Mouse (Mus musculus) spleen, adult 2 months (tissue): ENCODE data around the gene Micu1. TPM values are rescaled to one million over a fixed set of nuclear protein-coding genes. Genes with fewer than 3 reads are reported as not detected.
A peak's percentile ranks its signal among the peaks of the same experiment; 100 is the strongest.
"Not testable (repeated sequence)": the region's sequence is repeated elsewhere in the genome, so short reads cannot be mapped to it uniquely, and the experiment has no call there.

Experiments
- DNase-seq, 2 experiments: peaks; one replicate each; pipeline versions ENCODE4 v3.0.0 to v3.0.0-alpha.2; 2012 to 2021; ENCODE audit warnings: low spot score in 2 of 2, low read depth in 1 of 2
- H3K27ac ChIP-seq: fragments of 200-500 bp; 2 replicates; pipeline ENCODE4 v1.5.1; 2012; ENCODE audit warnings: low read length, inconsistent platforms; ENCODE audit not compliant: insufficient read depth
- H3K27me3 ChIP-seq: fragments of 200-500 bp; 2 replicates; pipeline ENCODE4 v1.6.1; 2012; ENCODE audit warnings: mild to moderate bottlenecking, moderate library complexity, low read length, inconsistent platforms; ENCODE audit not compliant: control insufficient read depth, insufficient read depth
- H3K36me3 ChIP-seq: fragments of 200-500 bp; 2 replicates; pipeline ENCODE4 v1.6.1; 2012; ENCODE audit warnings: mild to moderate bottlenecking, low read length, inconsistent platforms; ENCODE audit not compliant: control insufficient read depth, insufficient read depth
- H3K4me1 ChIP-seq: fragments of 200-500 bp; 2 replicates; pipeline ENCODE4 v1.6.1; 2011; ENCODE audit warnings: inconsistent platforms; ENCODE audit not compliant: control insufficient read depth, insufficient read depth, insufficient read length
- H3K4me3 ChIP-seq: fragments of 200-500 bp; 2 replicates; pipeline ENCODE4 v1.5.1; 2011; ENCODE audit warnings: mild to moderate bottlenecking, inconsistent platforms; ENCODE audit not compliant: insufficient read depth, insufficient read length; ENCODE audit errors: extremely low read depth
- CTCF ChIP-seq: fragments of 200-500 bp; IDR thresholded peaks from 2 replicates; pipeline ENCODE4 v1.5.1; 2011; ENCODE audit warnings: mild to moderate bottlenecking, inconsistent platforms; ENCODE audit not compliant: insufficient read depth, insufficient read length, insufficient replicate concordance; ENCODE audit errors: extremely low read depth
- POLR2A ChIP-seq: fragments of 200-500 bp; IDR thresholded peaks from 2 replicates; pipeline ENCODE4 v1.6.1; 2011; ENCODE audit warnings: low read depth, low read length, inconsistent platforms
- WGBS: fragments of 180-500 bp; shearing (Covaris S2); methylation state at CpG from one replicate; pipeline ENCODE4 v1.1.7; 2018; 5-methylcytosine and 5-hydroxymethylcytosine counted together
- polyA plus RNA-seq: library from polyadenylated mRNA; depleted of rRNA; stranded (reverse); fragments of >200 nt; gene quantifications from 2 replicates; pipeline ENCODE4 v1.2.3, GENCODE M21; 2012

Gene Micu1
- polyA plus RNA-seq, 1 experiment, result 21.9 TPM

DNA sequence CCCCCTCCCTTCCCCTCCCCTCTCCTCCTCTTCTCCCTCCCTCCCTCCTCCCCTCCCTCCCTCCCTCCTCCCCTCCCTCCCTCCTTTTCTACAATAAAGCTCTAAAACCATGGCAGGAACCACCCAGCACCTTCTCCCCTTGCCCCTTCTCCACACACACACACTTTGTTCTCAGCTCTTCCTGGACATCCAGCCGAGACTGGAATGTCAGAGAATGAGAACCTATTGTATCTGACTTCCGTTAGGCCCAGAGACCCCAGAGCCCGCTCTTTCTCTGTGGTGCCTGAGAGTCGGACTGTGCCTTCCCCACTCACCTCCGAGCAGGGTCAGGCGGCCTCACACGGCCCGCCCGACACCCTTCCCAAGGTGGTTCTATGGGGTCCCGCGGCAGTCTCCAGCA lies 166.0 kb downstream of the Micu1 start:
- TF ChIP-seq POLR2A, result no peak
- no peak for TF ChIP-seq CTCF
- peaks cover 7% of the 10 kb centered on the region; the same call in 1 of the 2 replicates for H3K4me1 ChIP-seq
- H3K4me3 ChIP-seq, result no peak overlapping the region
- H3K27me3 ChIP-seq, result no peaks in the 10 kb centered on the region
- H3K36me3 ChIP-seq, result peaks cover under 1% of the 10 kb centered on the region; the same call in 1 of the 2 replicates
- no peak overlapping the region for H3K27ac ChIP-seq
- 90% methylated on average over 11 of the region's 11 CpGs for WGBS
- DNase-seq, result no peak

GRCm38 (mm10) chr10:59870038-59870437 lies 167.8 kb downstream of the Micu1 start:
- no peaks in the 10 kb centered on the region for H3K27me3 ChIP-seq
- H3K4me1 ChIP-seq, result peaks cover 2% of the 10 kb centered on the region; the same call in 1 of the 2 replicates
- no peak for TF ChIP-seq CTCF
- no peak for TF ChIP-seq POLR2A
- H3K4me3 ChIP-seq, result no peak overlapping the region
- H3K36me3 ChIP-seq, result no peaks in the 10 kb centered on the region
- no peak for DNase-seq
- WGBS, result 90% methylated on average over 6 of the region's 6 CpGs
- H3K27ac ChIP-seq, result no peak overlapping the region

DNA sequence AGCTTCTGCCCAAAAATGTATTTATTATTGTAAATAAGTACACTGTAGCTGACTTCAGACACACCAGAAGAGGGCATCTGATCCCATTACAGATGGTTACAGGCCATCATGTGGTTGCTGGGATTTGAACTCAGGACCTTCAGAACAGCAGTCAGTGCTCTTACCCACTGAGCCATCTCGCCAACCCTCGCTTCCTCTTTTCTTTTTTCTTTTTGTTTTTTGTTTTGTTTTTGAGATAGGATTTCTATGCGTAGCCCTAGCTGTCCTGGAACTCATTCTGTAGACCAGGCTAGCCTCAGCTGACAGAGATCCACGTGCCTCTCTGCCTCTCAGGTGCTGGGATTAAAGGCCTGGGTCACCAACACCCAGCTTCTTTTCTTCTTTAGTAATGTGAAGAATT lies 170.4 kb downstream of the Micu1 start:
- H3K4me1 ChIP-seq, H3K27me3 ChIP-seq, H3K4me3 ChIP-seq, DNase-seq, H3K36me3 ChIP-seq, H3K27ac ChIP-seq: not testable (repeated sequence)
- WGBS, result 87% methylated on average over 4 of the region's 4 CpGs

- no peaks in the 10 kb centered on the region for H3K4me1 ChIP-seq
- H3K4me3 ChIP-seq, result no peak overlapping the region
- no peak overlapping the region for H3K27ac ChIP-seq
- DNase-seq, result no peak
- H3K27me3 ChIP-seq, result no peaks in the 10 kb centered on the region
- H3K36me3 ChIP-seq, result no peaks in the 10 kb centered on the region
- TF ChIP-seq CTCF (no peak), POLR2A (no peak)
- 83% methylated on average over 5 of the region's 5 CpGs for WGBS
These were observed 170.9 kb downstream of the Micu1 start for GRCm38 (mm10) chr10:59873206-59873605.

GRCm38 (mm10) chr10:59873613-59874012 lies 171.3 kb downstream of the Micu1 start:
- Histone ChIP-seq H3K27ac (peak overlapping the region; percentile 46; the same call in 1 of the 2 replicates), H3K4me1 (no peaks in the 10 kb centered on the region), H3K4me3 (no peak overlapping the region), H3K36me3 (no peaks in the 10 kb centered on the region), H3K27me3 (no peaks in the 10 kb centered on the region)
- WGBS, result 83% methylated on average over 5 of the region's 5 CpGs
- TF ChIP-seq POLR2A (no peak), CTCF (no peak)
- DNase-seq, result no peak

GRCm38 (mm10) chr10:59875396-59875795 lies 173.1 kb downstream of the Micu1 start:
- no peak for DNase-seq
- peak overlapping the region; percentile 47; the same call in 1 of the 2 replicates for H3K27ac ChIP-seq
- TF ChIP-seq CTCF (no peak), POLR2A (no peak)

GRCm38 (mm10) chr10:59876698-59877097 lies 174.4 kb downstream of the Micu1 start:
- not testable (repeated sequence) for H3K36me3 ChIP-seq, H3K27me3 ChIP-seq, H3K27ac ChIP-seq, H3K4me3 ChIP-seq, DNase-seq, H3K4me1 ChIP-seq
- whole genome bisulfite sequencing, result 96% methylated on average over 4 of the region's 4 CpGs

More at GRCm38 (mm10) chr10:59875396-59875795, 173.1 kb downstream of the Micu1 start:
- Histone ChIP-seq H3K4me3 (no peak overlapping the region), H3K4me1 (no peaks in the 10 kb centered on the region), H3K36me3 (no peaks in the 10 kb centered on the region), H3K27me3 (no peaks in the 10 kb centered on the region)
- 22% methylated on average over 1 of the region's 1 CpGs for WGBS

GRCm38 (mm10) chr10:59877421-59878117 lies 175.3 kb downstream of the Micu1 start:
- DNase-seq, result no peak
- Histone ChIP-seq H3K27me3 (no peaks in the 10 kb centered on the region), H3K27ac (no peak overlapping the region), H3K4me3 (no peak overlapping the region), H3K4me1 (0 out of 2 replicates have a peak, but pooled peaks cover 4% of the 10 kb centered on the region), H3K36me3 (no peaks in the 10 kb centered on the region)
- TF ChIP-seq POLR2A (no peak), CTCF (no peak)
- 70% methylated on average over 15 of the region's 15 CpGs for WGBS
